Mouse (Mus musculus) hindbrain, embryonic 10.5 days (tissue): ENCODE results near the gene Tor2a. TPM values are rescaled to one million over a fixed set of nuclear protein-coding genes. Genes with fewer than 3 reads are reported as not detected.

Source experiments
- DNase-seq: peaks from one replicate; pipeline ENCODE4 v3.0.0-alpha.2; 2017; ENCODE audit warnings: low spot score
- H3K27ac ChIP-seq: fragments of 300-500 bp; sonication (generic); 2 replicates; pipeline ENCODE4 v1.5.1; 2016; ENCODE audit warnings: mild to moderate bottlenecking, moderate library complexity
- H3K27me3 ChIP-seq: fragments of 300-500 bp; sonication (generic); 2 replicates; pipeline ENCODE4 v1.6.1; 2016; ENCODE audit warnings: mild to moderate bottlenecking; ENCODE audit not compliant: poor library complexity, insufficient read depth, severe bottlenecking
- H3K36me3 ChIP-seq: fragments of 300-500 bp; sonication (generic); 2 replicates; pipeline ENCODE4 v1.6.1; 2016; ENCODE audit warnings: mild to moderate bottlenecking, moderate library complexity
- H3K4me1 ChIP-seq: fragments of 300-500 bp; sonication (generic); replicated peaks from 2 replicates; pipeline ENCODE4 v1.6.1; 2016; ENCODE audit warnings: mild to moderate bottlenecking
- H3K4me3 ChIP-seq: fragments of 300-500 bp; sonication (generic); 2 replicates; pipeline ENCODE4 v1.5.1; 2016; ENCODE audit warnings: mild to moderate bottlenecking, moderate library complexity
- H3K9me3 ChIP-seq: fragments of 300-500 bp; sonication (generic); 2 replicates; pipeline ENCODE4 v1.6.1; 2016; ENCODE audit warnings: mild to moderate bottlenecking, moderate library complexity
- WGBS: fragments of 180-500 bp; shearing (Covaris S2); methylation state at CpG from one replicate; pipeline ENCODE4 v1.1.7; 2016; 5-methylcytosine and 5-hydroxymethylcytosine counted together
- polyA plus RNA-seq: library from polyadenylated mRNA; unstranded; fragments of >200 nt; fragmentation: Nextera tagmentation; extraction: Ambion mirVana; gene quantifications from 2 replicates; pipeline ENCODE4 v1.2.1, GENCODE M21; 2016

Tor2a gene
- 56.9 and 61.6 TPM in 2 replicates for polyA plus RNA-seq

- Histone ChIP-seq H3K36me3 (peaks cover 55% of the 10 kb centered on the region), H3K4me3 (peak within 1 kb of the TSS; percentile 79)
- WGBS = under 1% methylated on average over 66 of the region's 66 CpGs
Observed at GRCm38 (mm10) chr2:32757056-32757845, at the start of gene Tor2a. Gene Tor2a (plus strand): TSS chr2:32757234.

GRCm38 (mm10) chr2:32708643-32709042, 48.4 kb upstream of the Tor2a start:
- Histone ChIP-seq H3K9me3 (no peaks in the 10 kb centered on the region), H3K4me1 (peaks cover 21% of the 10 kb centered on the region), H3K4me3 (no peak overlapping the region), H3K36me3 (peaks cover 78% of the 10 kb centered on the region), H3K27ac (no peak overlapping the region), H3K27me3 (no peaks in the 10 kb centered on the region)
- WGBS = 53% methylated on average over 3 of the region's 3 CpGs
- DNase-seq = peak; percentile 71

More at GRCm38 (mm10) chr2:32757056-32757845, at the start of gene Tor2a:
- peaks cover 21% of the 10 kb centered on the region; the same call in 1 of the 2 replicates for H3K27me3 ChIP-seq
- DNase-seq = peak; percentile 97
- H3K4me1 ChIP-seq = peaks cover 28% of the 10 kb centered on the region
- H3K9me3 ChIP-seq = no peaks in the 10 kb centered on the region
- peak within 1 kb of the TSS; percentile 94 for H3K27ac ChIP-seq

- WGBS = 93% methylated on average over 20 of the region's 20 CpGs
- H3K4me1 ChIP-seq = peaks cover 31% of the 10 kb centered on the region
- H3K36me3 ChIP-seq = peaks cover 68% of the 10 kb centered on the region
Observed at GRCm38 (mm10) chr2:32709521-32710137, 47.4 kb upstream of the Tor2a start.

GRCm38 (mm10) chr2:32710425-32710824, 46.6 kb upstream of the Tor2a start:
- DNase-seq = no peak
- Histone ChIP-seq H3K4me1 (peaks cover 37% of the 10 kb centered on the region), H3K9me3 (no peaks in the 10 kb centered on the region), H3K36me3 (peaks cover 60% of the 10 kb centered on the region), H3K4me3 (no peak overlapping the region), H3K27ac (no peak overlapping the region), H3K27me3 (no peaks in the 10 kb centered on the region)
- 88% methylated on average over 5 of the region's 5 CpGs for WGBS

More at GRCm38 (mm10) chr2:32709521-32710137, 47.4 kb upstream of the Tor2a start:
- H3K27me3 ChIP-seq = no peaks in the 10 kb centered on the region
- DNase-seq = no peak
- no peak overlapping the region for H3K27ac ChIP-seq
- no peaks in the 10 kb centered on the region for H3K9me3 ChIP-seq
- no peak overlapping the region for H3K4me3 ChIP-seq

- H3K27ac ChIP-seq = peak overlapping the region; percentile 98
- H3K36me3 ChIP-seq = peaks cover 50% of the 10 kb centered on the region
- no peaks in the 10 kb centered on the region for H3K9me3 ChIP-seq
- H3K4me1 ChIP-seq = peaks cover 37% of the 10 kb centered on the region
- peak overlapping the region; percentile 97 for H3K4me3 ChIP-seq
- DNase-seq = no peak
- WGBS = 30% methylated on average over 9 of the region's 9 CpGs
- H3K27me3 ChIP-seq = no peaks in the 10 kb centered on the region
Observed at GRCm38 (mm10) chr2:32711301-32712056, 45.6 kb upstream of the Tor2a start.

- Histone ChIP-seq H3K4me3 (peak overlapping the region; percentile 97), H3K27ac (peak overlapping the region; percentile 98), H3K4me1 (peaks cover 37% of the 10 kb centered on the region)
Observed at GRCm38 (mm10) chr2:32712108-32712551, 44.9 kb upstream of the Tor2a start.

GRCm38 (mm10) chr2:32712586-32712933, 44.5 kb upstream of the Tor2a start:
- H3K4me1 ChIP-seq = peaks cover 37% of the 10 kb centered on the region
- peak overlapping the region; percentile 97 for H3K4me3 ChIP-seq
- DNase-seq = peak; percentile 94
- 0 out of 2 replicates have a peak, but pooled peaks cover 3% of the 10 kb centered on the region for H3K9me3 ChIP-seq
- WGBS = under 1% methylated on average over 44 of the region's 44 CpGs
- H3K36me3 ChIP-seq = peaks cover 39% of the 10 kb centered on the region
- no peaks in the 10 kb centered on the region for H3K27me3 ChIP-seq
- H3K27ac ChIP-seq = peak overlapping the region; percentile 98

More at GRCm38 (mm10) chr2:32712108-32712551, 44.9 kb upstream of the Tor2a start:
- under 1% methylated on average over 41 of the region's 41 CpGs for WGBS
- Histone ChIP-seq H3K27me3 (no peaks in the 10 kb centered on the region), H3K9me3 (0 out of 2 replicates have a peak, but pooled peaks cover 2% of the 10 kb centered on the region), H3K36me3 (peaks cover 43% of the 10 kb centered on the region)
- DNase-seq = peak; percentile 60

- H3K4me3 ChIP-seq = peak within 1 kb of the TSS; percentile 97
- DNase-seq = peak; percentile 94
- H3K27me3 ChIP-seq = no peaks in the 10 kb centered on the region
- peaks cover 33% of the 10 kb centered on the region for H3K36me3 ChIP-seq
- H3K9me3 ChIP-seq = 0 out of 2 replicates have a peak, but pooled peaks cover 3% of the 10 kb centered on the region
- peak within 1 kb of the TSS; percentile 98 for H3K27ac ChIP-seq
- under 1% methylated on average over 67 of the region's 79 CpGs for WGBS
- H3K4me1 ChIP-seq = peaks cover 37% of the 10 kb centered on the region
Observed at GRCm38 (mm10) chr2:32712934-32713817, 43.9 kb upstream of the Tor2a start, which contains the start of gene Cdk9. Gene Cdk9 (minus strand): TSS chr2:32713076.

GRCm38 (mm10) chr2:32714117-32714986, 42.7 kb upstream of the Tor2a start:
- Histone ChIP-seq H3K27ac (peak overlapping the region; percentile 98), H3K27me3 (no peaks in the 10 kb centered on the region), H3K9me3 (0 out of 2 replicates have a peak, but pooled peaks cover 3% of the 10 kb centered on the region), H3K36me3 (peaks cover 21% of the 10 kb centered on the region), H3K4me3 (peak overlapping the region; percentile 97), H3K4me1 (peaks cover 46% of the 10 kb centered on the region)
- 64% methylated on average over 11 of the region's 11 CpGs for WGBS
- no peak for DNase-seq

- peaks cover 15% of the 10 kb centered on the region for H3K36me3 ChIP-seq
- no peak overlapping the region for H3K4me3 ChIP-seq
- 0 out of 2 replicates have a peak, but pooled peaks cover 3% of the 10 kb centered on the region for H3K9me3 ChIP-seq
- peaks cover 46% of the 10 kb centered on the region for H3K4me1 ChIP-seq
- WGBS = 66% methylated on average over 4 of the region's 4 CpGs
- no peaks in the 10 kb centered on the region for H3K27me3 ChIP-seq
- peak overlapping the region; percentile 54; the same call in 1 of the 2 replicates for H3K27ac ChIP-seq
- DNase-seq = no peak
Observed at GRCm38 (mm10) chr2:32714987-32715425, 42.0 kb upstream of the Tor2a start.

- 44% methylated on average over 9 of the region's 9 CpGs for WGBS
- DNase-seq = peak; percentile 33
- H3K27me3 ChIP-seq = no peaks in the 10 kb centered on the region
- H3K4me1 ChIP-seq = peaks cover 45% of the 10 kb centered on the region
- peak overlapping the region; percentile 65 for H3K27ac ChIP-seq
- 0 out of 2 replicates have a peak, but pooled peaks cover 3% of the 10 kb centered on the region for H3K9me3 ChIP-seq
- no peak overlapping the region for H3K4me3 ChIP-seq
- no peaks in the 10 kb centered on the region for H3K36me3 ChIP-seq
Observed at GRCm38 (mm10) chr2:32718761-32719160, 38.3 kb upstream of the Tor2a start.
